Mouse (Mus musculus) limb, embryonic 14.5 days (tissue): Measurements from ENCODE around the gene Tceanc2. TPM values are rescaled to one million over a fixed set of nuclear protein-coding genes. Genes with fewer than 3 reads are reported as not detected.
"Not testable (repeated sequence)": the region's sequence is repeated elsewhere in the genome, so short reads cannot be mapped to it uniquely, and the experiment has no call there.

Source experiments
- ATAC-seq: fragments of 200-750 bp; cut with Nextera tagmentation; 2 replicates; pipeline ENCODE4 v1.8.0; 2017; ENCODE audit warnings: low read depth, moderate number of reproducible peaks, moderate TSS enrichment; ENCODE audit not compliant: low FRiP score
- DNase-seq: peaks from one replicate; pipeline ENCODE4 v3.0.0-alpha.2; 2015; ENCODE audit warnings: low spot score
- H3K27ac ChIP-seq: fragments of 300-500 bp; sonication (generic); replicated peaks from 2 replicates; pipeline ENCODE4 v1.5.1; 2014; ENCODE audit warnings: low read depth, mild to moderate bottlenecking, low read length, moderate library complexity, mixed read lengths
- H3K27me3 ChIP-seq: fragments of 300-500 bp; sonication (generic); 2 replicates; pipeline ENCODE4 v1.6.1; 2014; ENCODE audit warnings: low read length, mixed read lengths; ENCODE audit not compliant: control insufficient read depth, insufficient read depth
- H3K36me3 ChIP-seq: fragments of 300-500 bp; sonication (generic); 2 replicates; pipeline ENCODE4 v1.6.1; 2014; ENCODE audit warnings: mild to moderate bottlenecking, low read length, moderate library complexity, mixed read lengths; ENCODE audit not compliant: control insufficient read depth, insufficient read depth
- H3K4me1 ChIP-seq: fragments of 300-500 bp; sonication (generic); 2 replicates; pipeline ENCODE4 v1.6.1; 2014; ENCODE audit warnings: antibody characterized with exemption, low read length, mixed read lengths; ENCODE audit not compliant: control insufficient read depth, insufficient read depth
- H3K4me2 ChIP-seq: fragments of 300-500 bp; sonication (generic); replicated peaks from 2 replicates; pipeline ENCODE4 v1.6.1; 2014; ENCODE audit warnings: low read depth, mild to moderate bottlenecking, low read length, moderate library complexity; ENCODE audit not compliant: severe bottlenecking
- H3K4me3 ChIP-seq: fragments of 300-500 bp; sonication (generic); replicated peaks from 2 replicates; pipeline ENCODE4 v1.5.1; 2014; ENCODE audit warnings: low read length
- H3K9ac ChIP-seq: fragments of 300-500 bp; sonication (generic); 2 replicates; pipeline ENCODE4 v1.6.1; 2014; ENCODE audit warnings: mild to moderate bottlenecking, low read depth, low read length, moderate library complexity; ENCODE audit not compliant: severe bottlenecking
- H3K9me3 ChIP-seq: fragments of 300-500 bp; sonication (generic); 2 replicates; pipeline ENCODE4 v1.6.1; 2016; ENCODE audit warnings: low read length; ENCODE audit not compliant: control insufficient read depth
- POLR2A ChIP-seq: fragments of 200-500 bp; IDR thresholded peaks from 2 replicates; pipeline ENCODE4 v1.8.0; 2012; ENCODE audit warnings: inconsistent platforms, mild to moderate bottlenecking, moderate library complexity, borderline replicate concordance; ENCODE audit not compliant: insufficient read depth, insufficient read length; ENCODE audit errors: extremely low read depth
- WGBS: fragments of 180-500 bp; shearing (Covaris S2); extraction: QIAGEN DNeasy Blood & Tissue Kit; methylation state at CpG from one replicate; pipeline ENCODE4 v1.1.7; 2014; 5-methylcytosine and 5-hydroxymethylcytosine counted together
- polyA plus RNA-seq, 2 experiments: library from polyadenylated mRNA; depleted of rRNA in 1 of 2; stranded (reverse) in 1 of 2; unstranded in 1 of 2; fragments of >200 nt; fragmentation: Nextera tagmentation in 1 of 2; extraction: Ambion mirVana in 1 of 2; gene quantifications; 2 replicates each; pipeline versions ENCODE4 v1.2.1 to v1.2.3; 2012 to 2014

The Tceanc2 gene
- polyA plus RNA-seq, 2 experiments, result 16.7 to 27.6 TPM

GRCm38 (mm10) chr4:107119056-107119455, 59.9 kb downstream of the Tceanc2 start:
- no peak overlapping the region for H3K4me2 ChIP-seq
- H3K27me3 ChIP-seq, result no peaks in the 10 kb centered on the region
- H3K4me1 ChIP-seq, result peaks cover 9% of the 10 kb centered on the region; the same call in 1 of the 2 replicates
- DNase-seq (no peak), ATAC-seq (no peak)
- no peaks in the 10 kb centered on the region for H3K9me3 ChIP-seq
- no peak overlapping the region for H3K4me3 ChIP-seq
- no peak overlapping the region for H3K27ac ChIP-seq
- 53% methylated on average over 4 of the region's 4 CpGs for WGBS
- H3K9ac ChIP-seq, result no peak overlapping the region
- H3K36me3 ChIP-seq, result no peaks in the 10 kb centered on the region
- TF ChIP-seq POLR2A, result no peak

GRCm38 (mm10) chr4:107117741-107118385, 61.1 kb downstream of the Tceanc2 start:
- no peak overlapping the region for H3K4me3 ChIP-seq
- no peak for DNase-seq
- ATAC-seq, result no peak
- H3K9ac ChIP-seq, result no peak overlapping the region
- WGBS, result 90% methylated on average over 2 of the region's 2 CpGs
- no peak overlapping the region for H3K27ac ChIP-seq
- H3K36me3 ChIP-seq, result no peaks in the 10 kb centered on the region
- H3K9me3 ChIP-seq, result no peaks in the 10 kb centered on the region
- no peak for TF ChIP-seq POLR2A
- H3K4me2 ChIP-seq, result no peak overlapping the region
- no peaks in the 10 kb centered on the region for H3K27me3 ChIP-seq
- H3K4me1 ChIP-seq, result peaks cover 5% of the 10 kb centered on the region; the same call in 1 of the 2 replicates

- no peak for TF ChIP-seq POLR2A
- Histone ChIP-seq H3K4me2 (no peak overlapping the region), H3K27me3 (no peaks in the 10 kb centered on the region), H3K9ac (no peak overlapping the region), H3K9me3 (no peaks in the 10 kb centered on the region), H3K36me3 (no peaks in the 10 kb centered on the region), H3K4me1 (peaks cover 2% of the 10 kb centered on the region; the same call in 1 of the 2 replicates), H3K27ac (no peak overlapping the region), H3K4me3 (no peak overlapping the region)
- no peak for DNase-seq
- 15% methylated on average over 8 of the region's 8 CpGs for WGBS
- no peak for ATAC-seq
Measured at GRCm38 (mm10) chr4:107114278-107114677, 64.6 kb downstream of the Tceanc2 start.

- WGBS, result 92% methylated on average over 6 of the region's 6 CpGs
Measured at GRCm38 (mm10) chr4:107109181-107109580, 69.7 kb downstream of the Tceanc2 start.

GRCm38 (mm10) chr4:107108291-107108731, 70.6 kb downstream of the Tceanc2 start:
- ATAC-seq (no peak; the same call in 1 of the 2 replicates), DNase-seq (no peak)
- TF ChIP-seq POLR2A, result no peak
- H3K4me2 ChIP-seq, result no peak overlapping the region
- peaks cover 6% of the 10 kb centered on the region; the same call in 1 of the 2 replicates for H3K4me1 ChIP-seq
- H3K27ac ChIP-seq, result no peak overlapping the region
- H3K9ac ChIP-seq, result no peak overlapping the region
- H3K9me3 ChIP-seq, result no peaks in the 10 kb centered on the region
- H3K27me3 ChIP-seq, result no peaks in the 10 kb centered on the region
- WGBS, result 13% methylated on average over 13 of the region's 13 CpGs
- H3K4me3 ChIP-seq, result no peak overlapping the region
- no peaks in the 10 kb centered on the region for H3K36me3 ChIP-seq

More at GRCm38 (mm10) chr4:107109181-107109580, 69.7 kb downstream of the Tceanc2 start:
- H3K9ac ChIP-seq, H3K4me2 ChIP-seq, H3K4me3 ChIP-seq, ATAC-seq, H3K27ac ChIP-seq, H3K27me3 ChIP-seq, H3K9me3 ChIP-seq, H3K4me1 ChIP-seq, H3K36me3 ChIP-seq, DNase-seq: not testable (repeated sequence)
